Mouse (Mus musculus) megakaryocyte, embryonic 14.5 days (primary cell): ENCODE results near the gene Txndc11. TPM values are rescaled to one million over a fixed set of nuclear protein-coding genes. Genes with fewer than 3 reads are reported as not detected.

Experiments used
- H3K27me3 ChIP-seq: replicated peaks from 2 replicates; pipeline ENCODE3; 2012; ENCODE audit warnings: inconsistent platforms
- H3K36me3 ChIP-seq: replicated peaks from 2 replicates; pipeline ENCODE3; 2012; ENCODE audit warnings: low read length, inconsistent platforms, mixed read lengths
- H3K4me1 ChIP-seq: 2 replicates; pipeline ENCODE4 v1.6.1; 2012; ENCODE audit warnings: inconsistent platforms
- H3K4me3 ChIP-seq: replicated peaks from 2 replicates; pipeline ENCODE3; 2012; ENCODE audit warnings: moderate library complexity, mild to moderate bottlenecking, inconsistent platforms
- H3K9me3 ChIP-seq: 2 replicates; pipeline ENCODE4 v1.6.1; 2012; ENCODE audit warnings: inconsistent platforms
- FLI1 ChIP-seq: IDR thresholded peaks from 2 replicates; pipeline ENCODE4 v1.6.1; 2012; ENCODE audit warnings: low read length, inconsistent platforms, mixed read lengths
- GATA1 ChIP-seq: IDR thresholded peaks from 3 replicates; pipeline ENCODE4 v1.6.1; 2012; ENCODE audit warnings: mixed read lengths, low read length, inconsistent platforms, borderline replicate concordance
- polyA plus RNA-seq: library from polyadenylated mRNA; stranded (reverse); fragments of >175 nt; gene quantifications from 2 replicates; pipeline ENCODE4 v1.2.3, GENCODE M21; 2012; ENCODE audit warnings: low replicate concordance; ENCODE audit not compliant: insufficient read depth

The Txndc11 gene
- polyA plus RNA-seq, 1 experiment = 30.8 TPM

- Histone ChIP-seq H3K4me1 (no peaks in the 10 kb centered on the region; the same call in 1 of the 2 replicates), H3K36me3 (peaks cover 66% of the 10 kb centered on the region), H3K9me3 (no peaks in the 10 kb centered on the region), H3K4me3 (no peak overlapping the region), H3K27me3 (no peaks in the 10 kb centered on the region)
- TF ChIP-seq GATA1 (no peak), FLI1 (no peak)
Measured at GRCm38 (mm10) chr16:11109198-11109740, 25.2 kb downstream of the Txndc11 start.

- TF ChIP-seq GATA1 (no peak), FLI1 (no peak)
- H3K36me3 ChIP-seq = peaks cover 79% of the 10 kb centered on the region
- H3K27me3 ChIP-seq = no peaks in the 10 kb centered on the region
- H3K4me1 ChIP-seq = peaks cover 10% of the 10 kb centered on the region; the same call in 1 of the 2 replicates
- H3K4me3 ChIP-seq = no peak overlapping the region
- H3K9me3 ChIP-seq = no peaks in the 10 kb centered on the region
Measured at GRCm38 (mm10) chr16:11104905-11105304, 29.5 kb downstream of the Txndc11 start.

DNA sequence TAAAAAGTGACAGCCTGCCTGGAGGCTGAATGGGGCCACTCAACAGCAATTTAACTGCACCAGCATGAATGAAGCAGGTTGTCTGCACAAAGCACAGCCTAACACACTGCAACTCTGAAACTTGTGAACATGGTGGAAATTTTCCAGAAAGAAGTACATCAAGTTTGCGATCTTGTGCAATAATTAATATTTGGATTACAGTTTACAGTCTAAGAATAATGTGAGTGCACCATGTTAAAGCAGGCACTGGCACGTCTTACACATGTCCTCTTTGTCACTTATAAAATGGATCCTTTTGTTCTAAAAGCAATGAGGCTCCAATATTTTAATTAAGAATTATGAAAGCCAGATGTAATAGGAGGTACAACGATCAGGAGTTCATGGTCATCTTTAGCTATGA is 37.1 kb downstream of the Txndc11 start:
- no peak overlapping the region for H3K4me3 ChIP-seq
- peaks cover 76% of the 10 kb centered on the region for H3K4me1 ChIP-seq
- H3K36me3 ChIP-seq = peaks cover 87% of the 10 kb centered on the region
- TF ChIP-seq GATA1 (no peak), FLI1 (no peak)
- no peaks in the 10 kb centered on the region for H3K27me3 ChIP-seq
- H3K9me3 ChIP-seq = no peaks in the 10 kb centered on the region

DNA sequence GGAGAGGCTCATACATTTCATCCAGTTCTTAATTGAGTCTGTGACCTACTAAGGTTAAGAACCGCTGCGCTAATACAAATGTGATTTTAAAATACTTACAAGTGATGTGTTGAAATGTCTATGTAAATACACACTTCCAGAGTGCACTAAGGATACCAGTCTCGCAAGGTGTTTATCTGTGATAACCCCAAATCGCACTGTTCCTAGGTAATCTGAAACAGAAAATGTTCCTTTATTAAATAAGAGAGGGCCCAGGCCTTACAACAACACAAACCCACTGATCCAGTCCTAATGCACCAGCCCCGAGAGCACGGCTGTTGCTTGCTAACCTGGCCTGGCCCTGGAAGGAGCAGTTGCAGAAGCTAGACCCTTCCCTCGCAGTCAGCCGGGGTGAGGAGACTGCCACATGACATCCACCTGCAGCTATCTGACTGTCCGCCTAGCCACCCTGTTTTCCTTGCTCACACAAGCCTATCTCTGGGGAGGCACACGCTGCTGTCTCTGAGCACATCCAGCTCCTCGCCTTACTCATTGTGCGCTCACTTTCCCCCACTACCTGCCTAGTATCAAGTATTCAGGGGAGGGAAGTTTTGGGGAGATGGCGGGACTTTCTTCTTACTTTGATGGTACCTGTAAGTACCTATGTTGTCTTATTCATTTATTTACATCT is 40.6 kb downstream of the Txndc11 start:
- Histone ChIP-seq H3K9me3 (no peaks in the 10 kb centered on the region), H3K27me3 (no peaks in the 10 kb centered on the region), H3K4me3 (no peak overlapping the region), H3K4me1 (peaks cover 87% of the 10 kb centered on the region), H3K36me3 (peaks cover 90% of the 10 kb centered on the region)
- no peak for TF ChIP-seq GATA1
- no peak for TF ChIP-seq FLI1

DNA sequence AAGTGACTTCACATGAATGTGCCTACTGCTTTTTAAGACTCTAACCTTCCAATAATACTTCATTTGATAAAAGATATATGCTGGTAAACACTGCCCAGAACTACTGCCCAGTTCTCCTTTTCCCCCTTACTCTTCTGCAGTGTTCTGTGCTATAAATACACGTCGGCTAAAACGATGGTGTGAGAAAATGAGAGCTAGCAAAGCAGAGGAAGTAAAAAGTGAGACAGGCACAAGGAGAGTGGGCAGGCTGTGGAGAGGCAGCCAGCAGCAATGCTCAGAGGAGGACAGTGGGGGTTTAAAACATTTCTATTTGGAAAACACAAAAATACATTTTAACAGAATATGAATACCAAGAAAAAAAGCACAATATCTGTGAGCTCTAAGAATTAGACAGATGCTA is 41.9 kb downstream of the Txndc11 start:
- Histone ChIP-seq H3K27me3 (no peaks in the 10 kb centered on the region), H3K4me3 (no peak overlapping the region), H3K4me1 (peaks cover 83% of the 10 kb centered on the region), H3K36me3 (peaks cover 98% of the 10 kb centered on the region), H3K9me3 (no peaks in the 10 kb centered on the region)
- no peak for TF ChIP-seq GATA1
- no peak for TF ChIP-seq FLI1

- no peak for TF ChIP-seq GATA1
- no peak for TF ChIP-seq FLI1
- peaks cover 98% of the 10 kb centered on the region for H3K36me3 ChIP-seq
- no peaks in the 10 kb centered on the region for H3K9me3 ChIP-seq
Measured at GRCm38 (mm10) chr16:11092061-11092460, 42.4 kb downstream of the Txndc11 start.

DNA sequence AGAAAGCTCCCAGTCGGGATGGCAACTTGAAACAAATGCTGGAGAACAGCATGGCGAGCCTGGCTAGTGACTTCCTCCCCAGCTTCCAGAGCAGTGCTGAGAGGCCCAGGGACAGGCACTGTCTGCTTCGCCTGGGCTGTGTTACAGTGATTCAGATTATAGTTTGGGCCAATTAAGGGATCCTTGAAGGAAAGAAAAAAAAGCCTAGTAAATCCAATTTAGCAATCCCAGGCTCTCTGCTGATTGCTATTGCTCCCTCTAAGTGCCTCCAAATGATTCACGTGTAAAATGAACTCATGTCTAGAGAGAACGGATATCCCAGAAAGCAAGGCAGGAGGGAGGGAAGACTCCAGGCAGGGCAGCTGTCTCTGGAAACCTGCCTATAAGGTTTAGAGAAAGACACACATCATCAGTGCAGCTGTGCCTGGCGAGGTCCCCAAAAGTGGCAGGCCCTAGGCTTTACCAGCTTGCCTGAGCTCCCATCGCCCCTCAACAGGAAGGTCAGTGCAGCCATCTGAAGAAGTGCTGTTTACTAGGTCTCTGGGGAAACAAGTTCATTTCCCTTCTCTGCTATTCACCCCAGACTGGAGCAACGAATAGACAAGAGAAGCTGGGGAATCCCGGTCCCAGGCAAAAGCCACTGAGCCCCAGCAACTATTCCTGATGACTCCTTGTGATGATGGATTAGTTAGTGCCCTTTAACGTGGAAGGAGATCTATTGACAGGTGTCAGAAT is 43.4 kb downstream of the Txndc11 start:
- peaks cover 77% of the 10 kb centered on the region for H3K4me1 ChIP-seq
- H3K4me3 ChIP-seq = no peak overlapping the region
- no peaks in the 10 kb centered on the region for H3K9me3 ChIP-seq
- no peaks in the 10 kb centered on the region for H3K27me3 ChIP-seq
- H3K36me3 ChIP-seq = peaks cover 100% of the 10 kb centered on the region
- no peak for TF ChIP-seq FLI1
- no peak for TF ChIP-seq GATA1

More at GRCm38 (mm10) chr16:11092061-11092460, 42.4 kb downstream of the Txndc11 start:
- no peak overlapping the region for H3K4me3 ChIP-seq
- H3K27me3 ChIP-seq = no peaks in the 10 kb centered on the region
- H3K4me1 ChIP-seq = peaks cover 82% of the 10 kb centered on the region

GRCm38 (mm10) chr16:11086856-11087588 is 47.4 kb downstream of the Txndc11 start:
- Histone ChIP-seq H3K36me3 (peaks cover 99% of the 10 kb centered on the region), H3K4me1 (peaks cover 70% of the 10 kb centered on the region)
- TF ChIP-seq GATA1 = no peak

DNA sequence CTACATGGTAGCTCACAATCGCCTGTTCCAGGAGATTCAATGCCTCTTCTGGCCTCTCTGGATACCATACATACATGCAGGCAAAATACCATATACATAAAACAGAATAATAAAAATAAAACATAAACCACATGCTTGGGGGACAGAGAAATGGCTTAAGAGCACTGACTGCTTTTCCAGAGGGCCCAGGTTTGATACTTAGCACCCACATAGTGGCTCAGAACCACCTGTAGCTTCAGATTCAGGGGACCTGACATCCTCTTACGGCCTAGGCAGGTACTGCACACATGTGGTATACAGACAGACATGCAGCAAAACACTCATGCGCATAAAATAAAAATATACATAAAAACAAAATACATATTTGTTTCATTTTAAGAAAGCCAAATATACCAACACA is 48.2 kb downstream of the Txndc11 start:
- H3K36me3 ChIP-seq = peaks cover 99% of the 10 kb centered on the region

More at GRCm38 (mm10) chr16:11086856-11087588, 47.4 kb downstream of the Txndc11 start:
- Histone ChIP-seq H3K27me3 (no peaks in the 10 kb centered on the region), H3K4me3 (no peak overlapping the region), H3K9me3 (no peaks in the 10 kb centered on the region)

More for the DNA sequence above, 48.2 kb downstream of the Txndc11 start:
- H3K27me3 ChIP-seq = no peaks in the 10 kb centered on the region
- peaks cover 66% of the 10 kb centered on the region for H3K4me1 ChIP-seq
- no peaks in the 10 kb centered on the region for H3K9me3 ChIP-seq
- H3K4me3 ChIP-seq = no peak overlapping the region
- no peak for TF ChIP-seq GATA1
- no peak for TF ChIP-seq FLI1
